Mouse (Mus musculus): Measurements from ENCODE around the gene AW011738. TPM values are rescaled to one million over a fixed set of nuclear protein-coding genes. Genes with fewer than 3 reads are reported as not detected.

The AW011738 gene
- polyA plus RNA-seq, 1 experiment from 2014 or later: 2.3 TPM

DNA sequence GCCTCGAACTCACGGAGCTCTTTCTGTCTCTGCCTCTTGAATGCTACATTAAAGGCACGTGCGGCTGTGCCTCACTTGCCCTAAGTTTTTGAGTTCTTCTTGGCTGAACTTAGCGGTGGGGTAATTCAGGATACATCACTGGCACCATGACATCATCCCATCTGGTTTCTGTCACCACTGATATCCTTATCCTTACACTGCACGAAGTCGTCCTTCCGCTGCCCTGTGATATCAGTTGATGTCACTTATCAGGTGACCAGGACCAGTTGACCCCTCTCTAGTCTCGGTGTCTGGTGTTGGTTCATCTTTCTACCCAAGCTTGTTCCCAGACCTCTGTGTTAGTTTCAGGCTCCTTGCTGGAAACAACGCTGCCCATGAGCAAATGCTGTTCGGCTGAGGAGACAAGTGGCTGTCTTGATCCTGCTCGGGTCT lies 626 bp upstream of the AW011738 start:
- Histone ChIP-seq H3K9ac (peak overlapping the region; percentile 71; the same call in 1 of the 2 replicates), H3K4me2 (replicated peaks) (peak overlapping the region; percentile 95), H3K36me3 (no peaks in the 10 kb centered on the region), H3K27me3 (peaks cover 39% of the 10 kb centered on the region), H3K9me3 (no peaks in the 10 kb centered on the region), H3K4me3 (peak overlapping the region; percentile 55), H3K4me1 (peaks cover 18% of the 10 kb centered on the region), H3K27ac (no peak overlapping the region)
- ATAC-seq (ENCODE audit: low FRiP score, low read depth): no peak
- WGBS: 39% methylated on average over 12 of the region's 12 CpGs

DNA sequence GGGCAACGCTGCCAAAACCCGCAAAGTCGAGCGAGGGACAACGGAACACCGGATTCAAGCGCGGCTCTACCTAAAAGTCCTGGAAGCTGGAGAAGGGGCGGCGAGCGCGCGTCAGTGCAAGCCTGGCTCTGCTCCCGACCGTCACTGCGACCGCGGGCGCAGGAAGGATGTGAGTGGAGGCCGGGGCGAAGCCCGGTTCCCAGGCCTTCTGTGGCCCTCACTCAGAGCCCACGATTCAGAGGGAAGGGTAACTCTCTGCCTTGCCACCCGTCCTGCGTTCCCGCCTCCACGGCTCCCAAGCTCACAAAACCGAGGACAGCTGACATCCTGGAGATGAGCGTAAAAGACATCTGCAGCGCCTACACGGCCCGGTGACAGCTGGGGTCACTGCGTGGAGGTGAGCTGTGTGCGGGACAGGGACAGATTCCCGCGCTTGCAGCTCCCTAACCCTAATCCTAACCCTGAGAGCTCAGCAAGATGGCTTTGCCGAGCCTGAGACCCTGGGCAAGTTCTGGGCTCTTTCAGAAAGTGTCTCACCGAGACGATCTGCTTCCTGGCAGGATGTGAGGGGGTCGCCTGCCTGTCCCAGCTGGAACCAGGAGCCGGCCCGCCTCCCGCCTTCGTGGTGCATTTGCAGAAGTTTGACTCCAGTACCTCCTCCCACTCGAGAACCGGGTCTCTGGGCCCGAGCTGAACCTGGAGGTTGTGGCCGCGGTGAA lies 468 bp downstream of the AW011738 start:
- H3K9me3 ChIP-seq: no peaks in the 10 kb centered on the region
- no peak overlapping the region; the same call in 1 of the 2 replicates for H3K27ac ChIP-seq
- peak overlapping the region; percentile 95 for H3K4me2 ChIP-seq (replicated peaks)
- peak overlapping the region; percentile 71 for H3K9ac ChIP-seq
- peaks cover 39% of the 10 kb centered on the region for H3K27me3 ChIP-seq
- H3K4me3 ChIP-seq: peak overlapping the region; percentile 55
- under 1% methylated on average over 49 of the region's 49 CpGs for WGBS
- peaks cover 18% of the 10 kb centered on the region for H3K4me1 ChIP-seq
- peak; percentile 25 for ATAC-seq (ENCODE audit: low FRiP score, low read depth)
- no peaks in the 10 kb centered on the region for H3K36me3 ChIP-seq

DNA sequence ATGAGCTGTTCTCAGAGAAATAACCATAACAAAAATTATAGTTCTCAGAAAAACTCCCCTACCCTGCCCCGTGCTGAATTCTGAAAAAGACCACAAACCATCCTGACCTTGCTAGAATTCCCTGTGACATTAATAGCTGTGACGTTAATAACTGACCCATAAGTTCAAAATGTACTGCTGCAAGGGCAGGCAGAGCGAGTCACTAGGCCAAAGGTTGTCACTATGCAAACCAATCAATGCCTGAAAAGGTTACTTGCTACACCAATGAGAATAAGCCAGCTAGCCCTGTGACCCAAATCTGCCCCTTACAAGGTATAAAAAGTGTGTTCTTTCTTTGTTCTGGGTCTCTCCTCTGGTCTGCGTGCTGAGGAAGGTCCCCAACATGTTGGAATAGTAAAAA lies 5.8 kb downstream of the AW011738 start:
- 88% methylated on average over 4 of the region's 4 CpGs for WGBS
- Histone ChIP-seq H3K4me3 (no peak overlapping the region), H3K4me1 (peaks cover 3% of the 10 kb centered on the region)

DNA sequence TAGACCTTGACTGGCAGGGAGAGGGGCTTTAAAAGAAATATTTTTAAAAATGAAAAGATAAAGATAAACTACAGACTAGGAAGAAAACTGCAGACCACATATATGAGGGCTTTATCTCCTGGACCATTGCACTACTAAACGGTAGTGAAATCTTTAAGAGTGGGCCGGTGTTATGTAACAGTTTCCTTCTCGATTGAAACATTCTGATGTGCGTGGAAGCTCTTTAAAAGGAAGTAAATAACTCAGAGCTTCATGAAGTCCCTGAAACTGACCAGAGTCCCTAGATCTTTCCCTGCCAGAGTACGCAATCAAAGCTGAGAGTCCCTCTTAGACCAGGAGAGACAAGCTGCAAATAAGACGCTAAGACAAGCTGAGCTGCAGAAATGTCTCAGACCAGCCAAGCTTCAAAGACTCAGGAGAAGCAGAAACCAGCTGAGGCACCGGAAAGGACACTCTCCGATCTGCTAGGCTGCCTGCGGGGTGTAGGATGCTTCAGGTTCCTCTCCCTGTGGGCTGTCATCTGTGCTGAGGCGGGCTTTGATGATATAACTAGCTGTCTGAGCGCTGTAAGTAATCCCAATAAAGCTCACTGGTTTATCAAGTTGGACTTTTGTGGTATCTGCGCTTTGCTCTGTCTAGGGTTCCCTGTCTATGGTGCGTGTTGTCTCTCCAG lies 7.0 kb downstream of the AW011738 start:
- WGBS: 70% methylated on average over 13 of the region's 13 CpGs
- Histone ChIP-seq H3K27ac (no peak overlapping the region), H3K9ac (no peak overlapping the region), H3K27me3 (peaks cover 10% of the 10 kb centered on the region), H3K9me3 (no peaks in the 10 kb centered on the region), H3K4me1 (no peaks in the 10 kb centered on the region), H3K36me3 (no peaks in the 10 kb centered on the region), H3K4me3 (no peak overlapping the region), H3K4me2 (replicated peaks) (no peak overlapping the region)
- no peak for ATAC-seq (ENCODE audit: low FRiP score, low read depth)

More for the DNA sequence above, 5.8 kb downstream of the AW011738 start:
- H3K27me3 ChIP-seq: peaks cover 22% of the 10 kb centered on the region
- no peaks in the 10 kb centered on the region for H3K36me3 ChIP-seq
- H3K9me3 ChIP-seq: no peaks in the 10 kb centered on the region
- ATAC-seq (ENCODE audit: low FRiP score, low read depth): no peak
- H3K27ac ChIP-seq: no peak overlapping the region
- no peak overlapping the region for H3K9ac ChIP-seq
- no peak overlapping the region for H3K4me2 ChIP-seq (replicated peaks)

DNA sequence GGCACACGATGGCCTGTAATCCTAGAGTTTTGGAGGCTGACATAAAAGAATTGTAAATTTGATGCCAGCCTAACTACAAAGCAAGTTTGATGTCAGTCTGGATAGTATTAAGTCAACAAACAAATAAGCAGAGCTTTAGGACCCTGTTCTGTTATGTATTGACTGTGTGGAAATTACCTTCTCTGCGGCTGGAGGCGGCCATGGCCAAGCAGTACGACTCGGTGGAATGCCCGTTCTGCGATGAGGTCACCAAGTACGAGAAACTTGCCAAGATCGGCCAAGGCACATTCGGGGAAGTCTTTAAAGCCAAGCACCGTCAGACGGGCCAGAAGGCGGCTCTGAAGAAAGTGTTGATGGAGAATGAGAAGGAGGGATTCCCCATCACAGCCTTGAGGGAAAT lies 10.0 kb downstream of the AW011738 start:
- Histone ChIP-seq H3K4me2 (replicated peaks) (no peak overlapping the region), H3K4me3 (no peak overlapping the region), H3K27ac (no peak overlapping the region), H3K27me3 (no peaks in the 10 kb centered on the region), H3K9ac (no peak overlapping the region), H3K4me1 (no peaks in the 10 kb centered on the region), H3K9me3 (no peaks in the 10 kb centered on the region), H3K36me3 (no peaks in the 10 kb centered on the region)
- ATAC-seq (ENCODE audit: low FRiP score, low read depth): no peak
- WGBS: 90% methylated on average over 13 of the region's 13 CpGs

DNA sequence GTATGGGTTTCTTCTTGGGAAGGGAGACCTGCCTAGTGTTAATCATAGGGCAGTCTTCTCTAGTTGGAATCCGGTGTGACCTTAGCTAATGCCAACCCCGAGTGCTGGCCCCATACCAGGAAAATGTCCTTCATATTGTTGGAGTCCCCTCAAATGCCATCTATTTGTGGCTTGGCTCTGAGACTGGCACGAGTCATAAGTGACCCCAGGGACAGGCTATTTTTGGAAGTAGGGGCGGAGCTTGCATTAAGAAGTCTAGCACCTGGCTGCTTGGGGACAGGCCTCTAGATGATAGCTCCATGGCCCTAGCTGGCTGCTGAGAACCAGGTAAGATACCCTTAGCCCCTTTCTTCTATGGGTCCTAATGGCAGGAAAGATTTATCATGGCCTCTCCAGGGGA lies 12.5 kb downstream of the AW011738 start, which contains the start of gene Perm1:
Perm1 (plus strand) TSS at position 220 of the 400 bp plus-strand sequence.
- H3K36me3 ChIP-seq: no peaks in the 10 kb centered on the region
- no peak within 1 kb of the TSS for H3K4me2 ChIP-seq (replicated peaks)
- WGBS: 70% methylated on average over 4 of the region's 4 CpGs
- H3K4me1 ChIP-seq: no peaks in the 10 kb centered on the region
- H3K9ac ChIP-seq: no peak within 1 kb of the TSS
- no peak within 1 kb of the TSS for H3K4me3 ChIP-seq
- no peaks in the 10 kb centered on the region for H3K9me3 ChIP-seq
- ATAC-seq (ENCODE audit: low FRiP score, low read depth): no peak
- no peaks in the 10 kb centered on the region for H3K27me3 ChIP-seq
- H3K27ac ChIP-seq: no peak within 1 kb of the TSS

DNA sequence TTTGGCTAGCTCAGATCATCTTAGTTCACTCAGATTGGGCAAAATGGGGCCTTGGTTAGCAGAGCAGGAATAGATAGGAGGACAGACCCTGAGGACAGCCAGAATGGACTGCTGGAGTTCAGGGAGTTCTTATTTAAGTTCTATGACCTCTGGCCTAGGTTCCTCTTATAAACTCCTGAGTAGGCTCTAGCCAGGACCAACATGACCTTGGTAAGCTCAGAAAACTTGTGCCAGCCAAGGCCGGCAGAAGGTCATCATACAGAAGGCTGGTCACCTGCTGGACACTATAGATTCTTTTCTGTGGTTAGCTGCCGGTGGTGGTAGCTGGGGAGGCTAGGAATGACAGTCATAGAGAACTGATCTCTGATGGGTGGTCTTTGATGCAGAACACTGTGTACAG lies 13.1 kb downstream of the AW011738 start:
- no peak for ATAC-seq (ENCODE audit: low FRiP score, low read depth)
- H3K27me3 ChIP-seq: no peaks in the 10 kb centered on the region

DNA sequence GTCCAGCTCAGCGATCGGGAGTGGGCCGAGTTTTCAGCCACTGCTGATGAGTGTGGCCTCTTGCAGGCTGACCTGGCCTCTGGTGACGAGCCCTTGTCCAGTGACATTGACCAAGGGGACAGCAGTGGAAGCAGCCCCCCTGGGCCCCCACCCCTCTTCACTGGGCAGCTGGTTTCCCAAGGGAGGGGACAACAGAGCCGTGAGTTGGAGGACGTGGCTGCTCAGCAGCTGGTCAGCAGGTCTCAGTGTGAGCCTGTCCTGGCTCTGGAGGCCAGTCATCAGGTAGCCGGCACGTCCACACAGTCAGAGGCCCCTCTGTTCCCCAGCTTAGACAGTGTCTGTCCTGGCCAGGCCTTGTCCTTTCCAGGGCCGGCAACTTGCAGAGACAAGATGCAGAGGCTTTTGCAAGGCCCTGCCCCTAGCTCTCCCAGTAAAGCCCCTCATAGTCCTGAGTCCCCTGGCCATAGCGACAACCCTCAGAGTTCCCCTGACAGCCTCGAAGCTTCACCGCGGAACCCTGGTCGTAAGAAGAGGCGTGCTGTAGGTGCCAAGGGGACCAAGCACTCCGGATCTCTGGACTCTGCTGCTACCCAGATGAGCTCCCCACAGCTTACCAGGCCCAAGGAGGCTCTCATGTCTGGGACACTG lies 14.0 kb downstream of the AW011738 start:
- no peak overlapping the region for H3K9ac ChIP-seq
- no peak overlapping the region for H3K4me2 ChIP-seq (replicated peaks)
- no peaks in the 10 kb centered on the region for H3K4me1 ChIP-seq
- H3K27me3 ChIP-seq: no peaks in the 10 kb centered on the region
- peaks cover 3% of the 10 kb centered on the region; the same call in 1 of the 2 replicates for H3K36me3 ChIP-seq
- no peak overlapping the region for H3K27ac ChIP-seq
- no peak overlapping the region for H3K4me3 ChIP-seq
- WGBS: 74% methylated on average over 16 of the region's 16 CpGs
- no peak for ATAC-seq (ENCODE audit: low FRiP score, low read depth)
- no peaks in the 10 kb centered on the region for H3K9me3 ChIP-seq

More for the DNA sequence above, 13.1 kb downstream of the AW011738 start:
- no peaks in the 10 kb centered on the region for H3K4me1 ChIP-seq
- H3K9me3 ChIP-seq: no peaks in the 10 kb centered on the region
- H3K9ac ChIP-seq: no peak overlapping the region
- WGBS: 90% methylated on average over 2 of the region's 2 CpGs
- H3K4me2 ChIP-seq (replicated peaks): no peak overlapping the region
- H3K4me3 ChIP-seq: no peak overlapping the region
- H3K36me3 ChIP-seq: no peaks in the 10 kb centered on the region
- no peak overlapping the region for H3K27ac ChIP-seq

DNA sequence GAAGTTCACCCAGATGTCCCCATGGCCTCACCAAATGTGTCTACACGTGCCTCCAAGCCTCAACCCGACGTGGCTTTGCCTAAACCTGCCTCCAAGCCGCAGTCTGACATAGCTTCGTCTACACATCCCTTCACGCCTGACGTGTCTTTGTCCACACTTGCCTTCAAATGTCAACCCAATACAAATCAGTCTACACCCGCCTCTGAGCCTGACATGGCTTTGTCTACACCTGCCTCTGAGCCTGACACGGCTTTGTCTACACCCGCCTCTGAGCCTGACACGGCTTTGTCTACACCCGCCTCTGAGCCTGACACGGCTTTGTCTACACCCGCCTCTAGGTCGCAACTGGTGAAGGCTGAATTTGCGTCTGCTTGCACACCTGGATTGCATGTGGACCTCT lies 14.7 kb downstream of the AW011738 start:
- no peak for ATAC-seq (ENCODE audit: low FRiP score, low read depth)
- no peak overlapping the region for H3K9ac ChIP-seq
- no peak overlapping the region for H3K27ac ChIP-seq
- H3K4me1 ChIP-seq: no peaks in the 10 kb centered on the region
- H3K4me3 ChIP-seq: no peak overlapping the region
- 78% methylated on average over 16 of the region's 16 CpGs for WGBS
- H3K9me3 ChIP-seq: no peaks in the 10 kb centered on the region
- peaks cover 10% of the 10 kb centered on the region for H3K36me3 ChIP-seq
- no peak overlapping the region for H3K4me2 ChIP-seq (replicated peaks)
- no peaks in the 10 kb centered on the region for H3K27me3 ChIP-seq

DNA sequence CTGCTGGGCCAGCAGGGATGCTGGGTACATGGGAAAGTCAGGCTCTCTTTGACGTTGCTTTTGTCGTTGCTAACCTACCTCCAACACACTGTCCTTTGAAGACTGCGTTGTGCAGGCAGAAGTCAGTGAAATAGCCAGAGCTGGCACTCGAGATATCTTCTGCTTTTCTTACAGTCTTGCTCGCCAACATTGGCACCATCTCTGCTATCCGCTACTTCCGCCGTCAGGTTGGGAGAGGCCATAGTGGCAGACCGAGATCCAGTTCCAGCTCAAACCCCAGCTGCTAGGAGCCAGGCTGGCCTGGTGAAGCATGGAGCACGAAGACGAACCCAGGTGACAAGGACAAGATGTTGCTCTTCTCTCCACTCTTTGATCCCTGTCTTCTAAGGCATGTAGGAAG lies 16.8 kb downstream of the AW011738 start:
- no peak overlapping the region for H3K4me2 ChIP-seq (replicated peaks)
- H3K4me1 ChIP-seq: no peaks in the 10 kb centered on the region
- no peaks in the 10 kb centered on the region for H3K9me3 ChIP-seq
- 88% methylated on average over 11 of the region's 11 CpGs for WGBS
- H3K4me3 ChIP-seq: no peak overlapping the region
- no peak overlapping the region for H3K27ac ChIP-seq
- ATAC-seq (ENCODE audit: low FRiP score, low read depth): no peak
- H3K27me3 ChIP-seq: no peaks in the 10 kb centered on the region
- no peak overlapping the region for H3K9ac ChIP-seq
- peaks cover 11% of the 10 kb centered on the region for H3K36me3 ChIP-seq

DNA sequence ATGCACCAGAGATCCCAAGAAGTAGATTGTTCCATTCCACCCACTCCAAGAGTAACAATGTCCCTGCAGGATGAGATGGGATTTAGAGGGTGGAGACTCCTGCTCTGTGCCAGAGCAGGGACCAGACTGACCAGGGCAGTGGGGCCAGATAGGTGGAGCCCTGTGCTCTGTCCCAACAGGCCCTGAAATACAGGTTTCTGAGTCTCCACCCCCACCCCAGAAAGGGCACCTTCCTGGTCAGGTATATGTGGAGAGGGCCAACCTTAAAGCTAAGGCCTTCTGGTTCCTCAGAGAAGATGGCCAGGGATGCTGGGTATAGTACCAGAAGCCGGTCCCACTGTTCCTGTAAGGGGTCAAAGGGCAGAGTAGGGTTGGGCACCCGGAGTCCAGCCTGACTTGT lies 21.2 kb downstream of the AW011738 start:
- no peak overlapping the region for H3K9ac ChIP-seq
- H3K27me3 ChIP-seq: no peaks in the 10 kb centered on the region
- whole genome bisulfite sequencing: 78% methylated on average over 2 of the region's 2 CpGs
- no peak overlapping the region for H3K4me2 ChIP-seq (replicated peaks)
- ATAC-seq (ENCODE audit: low FRiP score, low read depth): no peak
- peaks cover 12% of the 10 kb centered on the region for H3K4me1 ChIP-seq
- H3K4me3 ChIP-seq: no peak overlapping the region
- no peak overlapping the region for H3K27ac ChIP-seq
- H3K9me3 ChIP-seq: no peaks in the 10 kb centered on the region
- H3K36me3 ChIP-seq: peaks cover 18% of the 10 kb centered on the region

DNA sequence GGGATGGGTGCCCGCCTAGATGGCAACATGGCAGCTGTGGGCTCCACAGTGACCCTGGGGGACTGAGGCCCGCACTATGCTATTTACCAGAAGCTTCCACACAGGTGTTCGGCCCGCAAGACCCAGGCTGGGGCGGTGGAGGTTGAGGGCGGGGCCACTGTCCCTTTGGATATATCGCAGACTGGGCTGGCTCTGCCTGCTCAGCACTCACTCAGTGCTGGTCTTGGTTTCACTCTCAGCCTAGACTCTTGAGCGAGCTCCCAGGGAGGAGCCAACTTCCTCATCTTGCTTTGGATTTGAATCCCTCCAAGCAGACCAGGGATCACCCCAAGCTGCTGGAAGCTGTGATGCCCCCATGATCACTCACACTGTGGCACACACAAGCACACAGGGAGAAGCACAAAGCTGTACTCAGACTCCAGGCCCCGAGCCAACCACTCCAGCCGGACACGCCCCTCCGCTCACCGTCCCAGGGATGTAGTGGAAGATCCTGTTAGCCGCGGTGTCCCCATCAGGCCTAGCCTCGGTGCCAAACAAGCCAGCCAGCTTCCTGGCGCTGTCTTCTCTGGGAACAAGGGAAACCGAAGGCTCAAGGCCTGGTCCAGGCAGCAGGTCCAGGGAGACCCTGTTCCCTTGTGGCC lies 24.8 kb downstream of the AW011738 start:
- Histone ChIP-seq H3K9ac (peak overlapping the region; percentile 35; the same call in 1 of the 2 replicates), H3K4me2 (replicated peaks) (peak overlapping the region; percentile 42), H3K4me1 (peaks cover 12% of the 10 kb centered on the region), H3K27me3 (no peaks in the 10 kb centered on the region), H3K36me3 (peaks cover 44% of the 10 kb centered on the region), H3K4me3 (peak overlapping the region; percentile 3; the same call in 1 of the 2 replicates), H3K27ac (no peak overlapping the region), H3K9me3 (no peaks in the 10 kb centered on the region)
- no peak for ATAC-seq (ENCODE audit: low FRiP score, low read depth)
- 25% methylated on average over 18 of the region's 18 CpGs for WGBS

Measured in limb, embryonic 13.5 days (tissue).